In genomic region chr5:123136361-123137043, GRCm38 (mm10) we compare ENCODE assay signal across 8 mouse cellular contexts. TPM values are rescaled to one million over a fixed set of nuclear protein-coding genes. Genes with fewer than 3 reads are reported as not detected.
A peak's percentile ranks its signal among the peaks of the same experiment; 100 is the strongest.
DNase-seq lines count a peak whose midpoint lies in the region; ATAC-seq lines count a peak whose summit lies in the region.

No protein-coding gene starts in this region.

- peak overlapping the region; percentile 90 for H3K9ac ChIP-seq in kidney, embryonic 16.5 days (replicated peaks; ENCODE audit: low read length)
- H3K9ac ChIP-seq in liver, embryonic 13.5 days: peak overlapping the region; percentile 100
- peak overlapping the region; percentile 100 for H3K9ac ChIP-seq in neural tube, embryonic 11.5 days (ENCODE audit: low read length)

- peak overlapping the region; percentile 92 for H3K4me3 ChIP-seq in heart, embryonic 10.5 days
- peak overlapping the region; percentile 59 for H3K4me3 ChIP-seq in kidney, embryonic 16.5 days (ENCODE audit: low read length)
- peak overlapping the region; percentile 96 for H3K4me3 ChIP-seq in liver, embryonic 13.5 days (replicated peaks)
- peak overlapping the region; percentile 84 for H3K4me3 ChIP-seq in neural tube, embryonic 11.5 days (ENCODE audit: low read depth, low read length)

- H3K4me2 ChIP-seq in kidney, embryonic 16.5 days (replicated peaks; ENCODE audit: low read depth, low read length): peak overlapping the region; percentile 94
- peak overlapping the region; percentile 100 for H3K4me2 ChIP-seq in liver, embryonic 13.5 days
- peak overlapping the region; percentile 100 for H3K4me2 ChIP-seq in neural tube, embryonic 11.5 days (ENCODE audit: low read depth)

- peaks cover 3% of the 10 kb centered on the region; the same call in 1 of the 2 replicates for H3K27me3 ChIP-seq in heart, embryonic 10.5 days (ENCODE audit: insufficient read depth, poor library complexity, severe bottlenecking)
- H3K27me3 ChIP-seq in kidney, embryonic 16.5 days (ENCODE audit: insufficient read depth, low read length): no peaks in the 10 kb centered on the region
- H3K27me3 ChIP-seq in liver, embryonic 13.5 days: no peaks in the 10 kb centered on the region
- H3K27me3 ChIP-seq in neural tube, embryonic 11.5 days (ENCODE audit: control insufficient read depth, insufficient read depth, low read length): no peaks in the 10 kb centered on the region

- peak; percentile 88 for DNase-seq in 416B (ENCODE audit: low read depth)
- peak; percentile 69 to 83 for DNase-seq in adrenal gland, postnatal 4 days (ENCODE audit: low spot score in 2 of 2)
- peak; percentile 97 for DNase-seq in heart, embryonic 10.5 days (ENCODE audit: low spot score)
- DNase-seq in liver, embryonic 13.5 days: peak; percentile 91
- peak; percentile 79 for DNase-seq in neural tube, embryonic 11.5 days (ENCODE audit: low spot score)
- peak; percentile 69 to 73 for DNase-seq in thymus, adult 18-20 months

- H3K36me3 ChIP-seq in heart, embryonic 10.5 days: peaks cover 7% of the 10 kb centered on the region; the same call in 1 of the 2 replicates
- H3K36me3 ChIP-seq in kidney, embryonic 16.5 days (ENCODE audit: insufficient read depth, low read length): peaks cover 10% of the 10 kb centered on the region; the same call in 1 of the 2 replicates
- H3K36me3 ChIP-seq in liver, embryonic 13.5 days: peaks cover 31% of the 10 kb centered on the region
- H3K36me3 ChIP-seq in neural tube, embryonic 11.5 days (ENCODE audit: control insufficient read depth, insufficient read depth, low read length): peaks cover 4% of the 10 kb centered on the region

- H3K4me1 ChIP-seq in heart, embryonic 10.5 days: peaks cover 78% of the 10 kb centered on the region
- peaks cover 61% of the 10 kb centered on the region for H3K4me1 ChIP-seq in kidney, embryonic 16.5 days (ENCODE audit: insufficient read depth, low read length)
- H3K4me1 ChIP-seq in liver, embryonic 13.5 days (replicated peaks): peaks cover 83% of the 10 kb centered on the region
- H3K4me1 ChIP-seq in neural tube, embryonic 11.5 days (ENCODE audit: control insufficient read depth, insufficient read depth, low read length): peaks cover 50% of the 10 kb centered on the region

- H3K9me3 ChIP-seq in heart, embryonic 10.5 days: no peaks in the 10 kb centered on the region
- H3K9me3 ChIP-seq in kidney, embryonic 16.5 days (ENCODE audit: low read length): no peaks in the 10 kb centered on the region
- H3K9me3 ChIP-seq in liver, embryonic 13.5 days (replicated peaks): no peaks in the 10 kb centered on the region
- H3K9me3 ChIP-seq in neural tube, embryonic 11.5 days (ENCODE audit: control insufficient read depth, low read length): no peaks in the 10 kb centered on the region

- WGBS in heart, embryonic 10.5 days: 0% methylated on average over 13 of the region's 13 CpGs
- 1% methylated on average over 13 of the region's 13 CpGs for WGBS in kidney, embryonic 16.5 days
- WGBS in liver, embryonic 13.5 days (ENCODE audit: insufficient replicate concordance): 1% methylated on average over 13 of the region's 13 CpGs
- under 1% methylated on average over 13 of the region's 13 CpGs for WGBS in neural tube, embryonic 11.5 days

- peak overlapping the region; percentile 100 for H3K27ac ChIP-seq in heart, embryonic 10.5 days
- peak overlapping the region; percentile 100 for H3K27ac ChIP-seq in kidney, embryonic 16.5 days (ENCODE audit: low read length)
- peak overlapping the region; percentile 100 for H3K27ac ChIP-seq in liver, embryonic 13.5 days
- peak overlapping the region; percentile 100 for H3K27ac ChIP-seq in neural tube, embryonic 11.5 days (ENCODE audit: low read depth, low read length)

- ATAC-seq in erythroblast, adult 5-6 weeks (replicated peaks; ENCODE audit: low FRiP score, poor library complexity, severe bottlenecking): peak; percentile 36
- peak; percentile 28 for ATAC-seq in kidney, embryonic 16.5 days (ENCODE audit: low FRiP score, low TSS enrichment)
- ATAC-seq in liver, embryonic 13.5 days (ENCODE audit: low read depth): peak; percentile 64
- no peak for ATAC-seq in neural tube, embryonic 11.5 days (ENCODE audit: insufficient read depth, low FRiP score, low TSS enrichment)

RNA-seq across cellular contexts. Expression of gene Rhof, which starts 4.0 kb away (rescaled TPM):
- 1 to 10 TPM; 1.8 TPM for total RNA-seq in adrenal gland, postnatal 4 days (2021)
- total RNA-seq in erythroblast, adult 5-6 weeks (2015; ENCODE audit: low replicate concordance): 1.5 and 2.1 TPM in 2 replicates
- total RNA-seq in erythroblast, adult 5-6 weeks (2017; ENCODE audit: low replicate concordance): 0.70 and 2.1 TPM in 2 replicates
- 1.5 and 1.7 TPM in 2 replicates for polyA plus RNA-seq in heart, embryonic 10.5 days (2016; fragmentation: Nextera tagmentation; extraction: Ambion mirVana)
- 3.2 and 3.8 TPM in 2 replicates for polyA plus RNA-seq in kidney, embryonic 16.5 days (2015; fragmentation: Nextera tagmentation; extraction: Ambion mirVana)
- polyA plus RNA-seq in liver, embryonic 13.5 days (2015; fragmentation: Nextera tagmentation; extraction: Ambion mirVana): 2.5 and 3.4 TPM in 2 replicates
- polyA plus RNA-seq in neural tube, embryonic 11.5 days (2014; fragmentation: Nextera tagmentation; extraction: Ambion mirVana): 1.6 and 2.6 TPM in 2 replicates

RNA-seq across cellular contexts. Expression of gene Setd1b, which starts 5.5 kb away (rescaled TPM):
- 10 to 100 TPM; 36.8 to 37.2 TPM for total RNA-seq in adrenal gland, postnatal 4 days (2021)
- total RNA-seq in erythroblast, adult 5-6 weeks (2015; ENCODE audit: low replicate concordance): 15.6 and 19.2 TPM in 2 replicates
- total RNA-seq in erythroblast, adult 5-6 weeks (2017; ENCODE audit: low replicate concordance): 5.5 and 7.7 TPM in 2 replicates
- 5.4 and 9.8 TPM in 2 replicates for polyA plus RNA-seq in heart, embryonic 10.5 days (2016; fragmentation: Nextera tagmentation; extraction: Ambion mirVana)
- 8.4 and 11.0 TPM in 2 replicates for polyA plus RNA-seq in kidney, embryonic 16.5 days (2015; fragmentation: Nextera tagmentation; extraction: Ambion mirVana)
- 3.4 and 3.8 TPM in 2 replicates for polyA plus RNA-seq in liver, embryonic 13.5 days (2015; fragmentation: Nextera tagmentation; extraction: Ambion mirVana)
- 10.9 and 12.2 TPM in 2 replicates for polyA plus RNA-seq in neural tube, embryonic 11.5 days (2014; fragmentation: Nextera tagmentation; extraction: Ambion mirVana)

RNA-seq across cellular contexts. Expression of gene Psmd9, which starts 32.7 kb away (rescaled TPM):
- 10 to 100 TPM; 36.0 to 36.5 TPM for total RNA-seq in adrenal gland, postnatal 4 days (2021)
- 6.9 and 25.5 TPM in 2 replicates for total RNA-seq in erythroblast, adult 5-6 weeks (2015; ENCODE audit: low replicate concordance)
- 13.8 and 28.7 TPM in 2 replicates for total RNA-seq in erythroblast, adult 5-6 weeks (2017; ENCODE audit: low replicate concordance)
- polyA plus RNA-seq in heart, embryonic 10.5 days (2016; fragmentation: Nextera tagmentation; extraction: Ambion mirVana): 73.2 and 85.3 TPM in 2 replicates
- polyA plus RNA-seq in kidney, embryonic 16.5 days (2015; fragmentation: Nextera tagmentation; extraction: Ambion mirVana): 86.9 and 87.9 TPM in 2 replicates
- 76.0 and 76.3 TPM in 2 replicates for polyA plus RNA-seq in liver, embryonic 13.5 days (2015; fragmentation: Nextera tagmentation; extraction: Ambion mirVana)
- 68.3 and 69.0 TPM in 2 replicates for polyA plus RNA-seq in neural tube, embryonic 11.5 days (2014; fragmentation: Nextera tagmentation; extraction: Ambion mirVana)

RNA-seq across cellular contexts. Expression of gene Hpd, which starts 46.0 kb away (rescaled TPM):
- total RNA-seq in adrenal gland, postnatal 4 days (2021): 10 to 100 TPM in 1 of 2 experiments, 1 to 10 TPM in 1; 2.2 to 48.2 TPM
- total RNA-seq in erythroblast, adult 5-6 weeks (2015; ENCODE audit: low replicate concordance): not detected in 2 replicates
- not detected in 2 replicates for total RNA-seq in erythroblast, adult 5-6 weeks (2017; ENCODE audit: low replicate concordance)
- polyA plus RNA-seq in heart, embryonic 10.5 days (2016; fragmentation: Nextera tagmentation; extraction: Ambion mirVana): 0.35 TPM in 1 of 2 replicates, not detected in the other
- polyA plus RNA-seq in kidney, embryonic 16.5 days (2015; fragmentation: Nextera tagmentation; extraction: Ambion mirVana): 0.23 and 0.29 TPM in 2 replicates
- 12.4 and 15.2 TPM in 2 replicates for polyA plus RNA-seq in liver, embryonic 13.5 days (2015; fragmentation: Nextera tagmentation; extraction: Ambion mirVana)
- not detected in 2 replicates for polyA plus RNA-seq in neural tube, embryonic 11.5 days (2014; fragmentation: Nextera tagmentation; extraction: Ambion mirVana)
